Mouse (Mus musculus): ENCODE results near the gene Plscr3. TPM values are rescaled to one million over a fixed set of nuclear protein-coding genes. Genes with fewer than 3 reads are reported as not detected.
"Not testable (repeated sequence)": the region's sequence is repeated elsewhere in the genome, so short reads cannot be mapped to it uniquely, and the experiment has no call there.

The Plscr3 gene
- polyA plus RNA-seq, 1 experiment, result 132 TPM

GRCm38 (mm10) chr11:69858113-69858998 lies 12.2 kb downstream of the Plscr3 start, which contains the start of gene Tnk1:
Tnk1 (minus strand) TSS chr11:69858730.
- no peak within 1 kb of the TSS for H3K4me3 ChIP-seq (ENCODE audit: control insufficient read depth, insufficient read depth, low read length)
- H3K36me3 ChIP-seq (ENCODE audit: control insufficient read depth, insufficient read depth, low read length), result no peaks in the 10 kb centered on the region
- peaks cover 14% of the 10 kb centered on the region for H3K4me1 ChIP-seq (replicated peaks; ENCODE audit: control insufficient read depth, insufficient read depth, low read length)
- no peak for DNase-seq
- 81% methylated on average over 30 of the region's 30 CpGs for WGBS
- no peak within 1 kb of the TSS for H3K27ac ChIP-seq (ENCODE audit: control insufficient read depth, insufficient read depth, low read length)
- TF ChIP-seq CTCF (IDR thresholded peaks at IDR 0.05; ENCODE audit: borderline replicate concordance, control insufficient read depth, extremely low read depth, insufficient read depth, low read length, poor library complexity) (no peak), POLR2A (IDR thresholded peaks at IDR 0.05; ENCODE audit: control insufficient read depth, extremely low read depth, insufficient read depth, low read length, poor library complexity) (no peak)
- no peaks in the 10 kb centered on the region for H3K27me3 ChIP-seq (ENCODE audit: control insufficient read depth, insufficient read depth, low read length)

- H3K27ac ChIP-seq (ENCODE audit: control insufficient read depth, insufficient read depth, low read length); H3K36me3 ChIP-seq (ENCODE audit: control insufficient read depth, insufficient read depth, low read length); H3K27me3 ChIP-seq (ENCODE audit: control insufficient read depth, insufficient read depth, low read length); DNase-seq; H3K4me1 ChIP-seq (replicated peaks; ENCODE audit: control insufficient read depth, insufficient read depth, low read length); H3K4me3 ChIP-seq (ENCODE audit: control insufficient read depth, insufficient read depth, low read length): not testable (repeated sequence)
- 85% methylated on average over 3 of the region's 3 CpGs for WGBS
These were observed 17.6 kb downstream of the Plscr3 start for GRCm38 (mm10) chr11:69863729-69864128.

GRCm38 (mm10) chr11:69864138-69864860 lies 18.1 kb downstream of the Plscr3 start:
- no peaks in the 10 kb centered on the region for H3K4me1 ChIP-seq (replicated peaks; ENCODE audit: control insufficient read depth, insufficient read depth, low read length)
- TF ChIP-seq CTCF (IDR thresholded peaks at IDR 0.05; ENCODE audit: borderline replicate concordance, control insufficient read depth, extremely low read depth, insufficient read depth, low read length, poor library complexity), result no peak
- no peak for TF ChIP-seq POLR2A (IDR thresholded peaks at IDR 0.05; ENCODE audit: control insufficient read depth, extremely low read depth, insufficient read depth, low read length, poor library complexity)
- WGBS, result 53% methylated on average over 8 of the region's 8 CpGs

GRCm38 (mm10) chr11:69865561-69865960 lies 19.4 kb downstream of the Plscr3 start:
- TF ChIP-seq CTCF (IDR thresholded peaks at IDR 0.05; ENCODE audit: borderline replicate concordance, control insufficient read depth, extremely low read depth, insufficient read depth, low read length, poor library complexity) (no peak), POLR2A (IDR thresholded peaks at IDR 0.05; ENCODE audit: control insufficient read depth, extremely low read depth, insufficient read depth, low read length, poor library complexity) (no peak)
- no peak overlapping the region for H3K4me3 ChIP-seq (ENCODE audit: control insufficient read depth, insufficient read depth, low read length)
- 96% methylated on average over 9 of the region's 9 CpGs for WGBS

More at GRCm38 (mm10) chr11:69864138-69864860, 18.1 kb downstream of the Plscr3 start:
- no peak for DNase-seq
- Histone ChIP-seq H3K27me3 (ENCODE audit: control insufficient read depth, insufficient read depth, low read length) (no peaks in the 10 kb centered on the region), H3K36me3 (ENCODE audit: control insufficient read depth, insufficient read depth, low read length) (no peaks in the 10 kb centered on the region), H3K27ac (ENCODE audit: control insufficient read depth, insufficient read depth, low read length) (no peak overlapping the region), H3K4me3 (ENCODE audit: control insufficient read depth, insufficient read depth, low read length) (no peak overlapping the region)

GRCm38 (mm10) chr11:69867335-69867734 lies 21.2 kb downstream of the Plscr3 start:
- Histone ChIP-seq H3K36me3 (ENCODE audit: control insufficient read depth, insufficient read depth, low read length) (no peaks in the 10 kb centered on the region), H3K27ac (ENCODE audit: control insufficient read depth, insufficient read depth, low read length) (no peak overlapping the region), H3K4me3 (ENCODE audit: control insufficient read depth, insufficient read depth, low read length) (no peak overlapping the region), H3K4me1 (replicated peaks; ENCODE audit: control insufficient read depth, insufficient read depth, low read length) (no peaks in the 10 kb centered on the region), H3K27me3 (ENCODE audit: control insufficient read depth, insufficient read depth, low read length) (no peaks in the 10 kb centered on the region)
- WGBS, result 90% methylated on average over 9 of the region's 9 CpGs
- TF ChIP-seq CTCF (IDR thresholded peaks at IDR 0.05; ENCODE audit: borderline replicate concordance, control insufficient read depth, extremely low read depth, insufficient read depth, low read length, poor library complexity) (no peak), POLR2A (IDR thresholded peaks at IDR 0.05; ENCODE audit: control insufficient read depth, extremely low read depth, insufficient read depth, low read length, poor library complexity) (no peak)
- no peak for DNase-seq

More at GRCm38 (mm10) chr11:69865561-69865960, 19.4 kb downstream of the Plscr3 start:
- H3K4me1 ChIP-seq (replicated peaks; ENCODE audit: control insufficient read depth, insufficient read depth, low read length), result no peaks in the 10 kb centered on the region
- no peak overlapping the region for H3K27ac ChIP-seq (ENCODE audit: control insufficient read depth, insufficient read depth, low read length)
- no peak for DNase-seq
- H3K36me3 ChIP-seq (ENCODE audit: control insufficient read depth, insufficient read depth, low read length), result no peaks in the 10 kb centered on the region
- no peaks in the 10 kb centered on the region for H3K27me3 ChIP-seq (ENCODE audit: control insufficient read depth, insufficient read depth, low read length)

- no peak for DNase-seq
- no peak for TF ChIP-seq POLR2A (IDR thresholded peaks at IDR 0.05; ENCODE audit: control insufficient read depth, extremely low read depth, insufficient read depth, low read length, poor library complexity)
- TF ChIP-seq CTCF (IDR thresholded peaks at IDR 0.05; ENCODE audit: borderline replicate concordance, control insufficient read depth, extremely low read depth, insufficient read depth, low read length, poor library complexity), result no peak
- WGBS, result 99% methylated on average over 2 of the region's 2 CpGs
- H3K27me3 ChIP-seq (ENCODE audit: control insufficient read depth, insufficient read depth, low read length), result no peaks in the 10 kb centered on the region
- no peaks in the 10 kb centered on the region for H3K36me3 ChIP-seq (ENCODE audit: control insufficient read depth, insufficient read depth, low read length)
- no peak overlapping the region for H3K27ac ChIP-seq (ENCODE audit: control insufficient read depth, insufficient read depth, low read length)
- H3K4me3 ChIP-seq (ENCODE audit: control insufficient read depth, insufficient read depth, low read length), result no peak overlapping the region
- no peaks in the 10 kb centered on the region for H3K4me1 ChIP-seq (replicated peaks; ENCODE audit: control insufficient read depth, insufficient read depth, low read length)
These were observed 24.3 kb downstream of the Plscr3 start for GRCm38 (mm10) chr11:69870289-69871069.

All from thymus, adult 2 months (tissue).